Mouse (Mus musculus): ENCODE results near the gene Setmar. TPM values are rescaled to one million over a fixed set of nuclear protein-coding genes. Genes with fewer than 3 reads are reported as not detected.

Setmar gene
- total RNA-seq (2021): 1 to 10 TPM; 5.5 to 5.7 TPM
- long read RNA-seq, experiment 1, partial matches to known transcripts: 0 of 2 reads
- long read RNA-seq, experiment 1, other reads (novel, unspliced or antisense): 1 of 2 reads
- long read RNA-seq, experiment 2: 0 reads

GRCm38 (mm10) chr6:108064918-108065526, at the start of gene Setmar:
Setmar (plus strand) TSS chr6:108065045.
- DNase-seq (ENCODE audit: low spot score): peak; percentile 98

GRCm38 (mm10) chr6:108021646-108022045, 43.2 kb upstream of the Setmar start:
- DNase-seq (ENCODE audit: low spot score): no peak

GRCm38 (mm10) chr6:108055041-108055440, 9.8 kb upstream of the Setmar start:
- peak; percentile 27 for DNase-seq (ENCODE audit: low spot score)

GRCm38 (mm10) chr6:108055946-108056345, 8.9 kb upstream of the Setmar start:
- no peak for DNase-seq (ENCODE audit: low spot score)

GRCm38 (mm10) chr6:108057353-108057752, 7.5 kb upstream of the Setmar start:
- DNase-seq (ENCODE audit: low spot score): no peak

GRCm38 (mm10) chr6:108058066-108058465, 6.8 kb upstream of the Setmar start:
- DNase-seq (ENCODE audit: low spot score): no peak

GRCm38 (mm10) chr6:108061121-108061520, 3.7 kb upstream of the Setmar start:
- no peak for DNase-seq (ENCODE audit: low spot score)

- DNase-seq (ENCODE audit: low spot score): peak; percentile 74
Observed at GRCm38 (mm10) chr6:108065583-108065982, 738 bp downstream of the Setmar start.

- DNase-seq (ENCODE audit: low spot score): no peak
Observed at GRCm38 (mm10) chr6:108070947-108071346, 6.1 kb downstream of the Setmar start.

- no peak for DNase-seq (ENCODE audit: low spot score)
Observed at GRCm38 (mm10) chr6:108073071-108073470, 8.2 kb downstream of the Setmar start.

- no peak for DNase-seq (ENCODE audit: low spot score)
Observed at GRCm38 (mm10) chr6:108073931-108074330, 9.1 kb downstream of the Setmar start.

GRCm38 (mm10) chr6:108074624-108075023, 9.8 kb downstream of the Setmar start:
- DNase-seq (ENCODE audit: low spot score): no peak

GRCm38 (mm10) chr6:108075857-108076256, 11.0 kb downstream of the Setmar start:
- DNase-seq (ENCODE audit: low spot score): no peak

- no peak for DNase-seq (ENCODE audit: low spot score)
Observed at GRCm38 (mm10) chr6:108091296-108091695, 26.5 kb downstream of the Setmar start.

GRCm38 (mm10) chr6:108092646-108093045, 27.8 kb downstream of the Setmar start:
- DNase-seq (ENCODE audit: low spot score): no peak

GRCm38 (mm10) chr6:108093449-108093848, 28.6 kb downstream of the Setmar start:
- DNase-seq (ENCODE audit: low spot score): peak; percentile 5

- no peak for DNase-seq (ENCODE audit: low spot score)
Observed at GRCm38 (mm10) chr6:108095445-108095844, 30.6 kb downstream of the Setmar start.

GRCm38 (mm10) chr6:108098171-108098845, 33.5 kb downstream of the Setmar start:
- peak; percentile 74 for DNase-seq (ENCODE audit: low spot score)

- DNase-seq (ENCODE audit: low spot score): no peak
Observed at GRCm38 (mm10) chr6:108098846-108099217, 34.0 kb downstream of the Setmar start.

GRCm38 (mm10) chr6:108101936-108102830, 37.3 kb downstream of the Setmar start:
- no peak for DNase-seq (ENCODE audit: low spot score)

GRCm38 (mm10) chr6:108107376-108107775, 42.5 kb downstream of the Setmar start:
- no peak for DNase-seq (ENCODE audit: low spot score)

- DNase-seq (ENCODE audit: low spot score): no peak
Observed at GRCm38 (mm10) chr6:108110336-108110735, 45.5 kb downstream of the Setmar start.

All from gastrocnemius, adult 18-20 months (tissue).